Mouse (Mus musculus) MEL (cell line): ENCODE measurements at regions not wholly inside any gene's neighbourhood (a gene's known extent, or its start where the extent isn't known, plus 50 kb on each side); places are given as distances from the start of the nearest gene placed in this dataset.

Experiments used
- DNase-seq: peaks from one replicate; pipeline ENCODE4 v3.0.0; 2011; ENCODE audit warnings: low read depth, low spot score
- H3K27ac ChIP-seq: 2 replicates; pipeline ENCODE4 v1.5.1; 2012; ENCODE audit warnings: low read depth, mild to moderate bottlenecking, control low read depth, low read length, moderate library complexity; ENCODE audit not compliant: control insufficient read depth
- H3K27me3 ChIP-seq, 2 experiments: fragments of 150-350 bp in 1 of 2; sonication (generic) in 1 of 2; 2 replicates each; pipeline ENCODE4 v1.6.1; 2012; ENCODE audit warnings: low read length in 2 of 2, mild to moderate bottlenecking in 2 of 2, improper control_type of control experiment in 1 of 2, moderate library complexity in 1 of 2; ENCODE audit not compliant: insufficient read depth in 2 of 2, control insufficient read depth in 1 of 2
- H3K36me3 ChIP-seq, 2 experiments: 2 replicates each; pipeline ENCODE4 v1.6.1; 2012 to 2014; ENCODE audit warnings: low read length in 2 of 2, improper control_type of control experiment in 1 of 2, inconsistent platforms in 1 of 2, mild to moderate bottlenecking in 1 of 2; ENCODE audit not compliant: insufficient read depth in 2 of 2, control insufficient read depth in 1 of 2
- H3K4me1 ChIP-seq, 2 experiments: fragments of 150-350 bp in 1 of 2; sonication (generic) in 1 of 2; 2 replicates each; pipeline ENCODE4 v1.6.1; 2012; ENCODE audit warnings: low read length in 2 of 2, improper control_type of control experiment in 1 of 2, mild to moderate bottlenecking in 1 of 2; ENCODE audit not compliant: insufficient read depth in 2 of 2, control insufficient read depth in 1 of 2
- H3K4me3 ChIP-seq, 2 experiments: fragments of 150-350 bp in 1 of 2; sonication (generic) in 1 of 2; 2 replicates each; pipeline ENCODE4 v1.5.1; 2012; ENCODE audit warnings: low read depth in 2 of 2, low read length in 2 of 2, mild to moderate bottlenecking in 2 of 2, moderate library complexity in 2 of 2, control low read depth in 1 of 2, improper control_type of control experiment in 1 of 2; ENCODE audit not compliant: control insufficient read depth in 1 of 2, insufficient read depth in 1 of 2
- H3K79me2 ChIP-seq: 2 replicates; pipeline ENCODE4 v1.6.1; 2012; ENCODE audit warnings: mild to moderate bottlenecking, low read length, moderate library complexity; ENCODE audit not compliant: control insufficient read depth, poor library complexity, insufficient read depth
- H3K9ac ChIP-seq: 2 replicates; pipeline ENCODE4 v1.6.1; 2012; ENCODE audit warnings: low read depth, mild to moderate bottlenecking, control low read depth, low read length, moderate library complexity; ENCODE audit not compliant: control insufficient read depth, poor library complexity, severe bottlenecking
- H3K9me3 ChIP-seq: fragments of 150-350 bp; sonication (generic); replicated peaks from 2 replicates; pipeline ENCODE4 v1.6.1; 2012; ENCODE audit warnings: mild to moderate bottlenecking, low read length, improper control_type of control experiment, moderate library complexity; ENCODE audit not compliant: insufficient read depth
- CTCF ChIP-seq, 3 experiments: IDR thresholded peaks in 2 of 3; conservative IDR thresholded peaks in 1 of 3; 2 replicates each; pipeline ENCODE4 v1.5.1; 2011 to 2012; ENCODE audit warnings: low read length in 3 of 3, low read depth in 2 of 3, mild to moderate bottlenecking in 2 of 3, improper control_type of control experiment in 1 of 3, inconsistent platforms in 1 of 3, mixed read lengths in 1 of 3, moderate library complexity in 1 of 3; ENCODE audit not compliant: control insufficient read depth in 1 of 3, insufficient read depth in 1 of 3, poor library complexity in 1 of 3, severe bottlenecking in 1 of 3
- E2F4 ChIP-seq: IDR thresholded peaks from 2 replicates; pipeline ENCODE4 v1.6.1; 2011; ENCODE audit warnings: low read depth, low read length, improper control_type of control experiment, borderline replicate concordance
- ELF1 ChIP-seq: IDR thresholded peaks from 2 replicates; pipeline ENCODE4 v1.6.1; 2014; ENCODE audit warnings: low read depth, mild to moderate bottlenecking, inconsistent platforms, low read length, improper control_type of control experiment, moderate library complexity
- EP300 ChIP-seq, 2 experiments: IDR thresholded peaks; 2 replicates each; pipeline ENCODE4 v1.6.1; 2011; ENCODE audit warnings: improper control_type of control experiment in 2 of 2, low read length in 2 of 2, low read depth in 1 of 2, mild to moderate bottlenecking in 1 of 2
- GATA1 ChIP-seq: IDR thresholded peaks from 2 replicates; pipeline ENCODE4 v1.6.1; 2011; ENCODE audit warnings: low read depth, low read length, improper control_type of control experiment
- HCFC1 ChIP-seq: IDR thresholded peaks from 2 replicates; pipeline ENCODE4 v1.6.1; 2012; ENCODE audit warnings: low read depth, mild to moderate bottlenecking, inconsistent platforms, low read length, improper control_type of control experiment, moderate library complexity
- JUND ChIP-seq: IDR thresholded peaks from 2 replicates; pipeline ENCODE4 v1.6.1; 2011; ENCODE audit warnings: low read depth, mild to moderate bottlenecking, improper control_type of control experiment, low read length
- MAFK ChIP-seq: IDR thresholded peaks from 2 replicates; pipeline ENCODE4 v1.6.1; 2011; ENCODE audit warnings: low read depth, mild to moderate bottlenecking, low read length, improper control_type of control experiment, borderline replicate concordance
- MEF2A ChIP-seq: IDR thresholded peaks from 2 replicates; pipeline ENCODE4 v1.6.1; 2014; ENCODE audit warnings: low read depth, mild to moderate bottlenecking, inconsistent platforms, low read length, improper control_type of control experiment; ENCODE audit not compliant: poor library complexity, insufficient replicate concordance, severe bottlenecking; ENCODE audit errors: extremely low read depth
- MXI1 ChIP-seq: IDR thresholded peaks from 2 replicates; pipeline ENCODE4 v1.6.1; 2011; ENCODE audit warnings: mild to moderate bottlenecking, low read depth, low read length, improper control_type of control experiment
- MYB ChIP-seq: IDR thresholded peaks from 2 replicates; pipeline ENCODE4 v1.6.1; 2011; ENCODE audit warnings: mild to moderate bottlenecking, low read depth, low read length, improper control_type of control experiment
- NRF1 ChIP-seq: IDR thresholded peaks from 2 replicates; pipeline ENCODE4 v1.6.1; 2014; ENCODE audit warnings: low read depth, mild to moderate bottlenecking, inconsistent platforms, low read length, improper control_type of control experiment, moderate library complexity; ENCODE audit not compliant: poor library complexity, insufficient read depth, severe bottlenecking
- POLR2AphosphoS2 ChIP-seq: IDR thresholded peaks from 2 replicates; pipeline ENCODE4 v1.6.1; 2011; ENCODE audit warnings: low read length, improper control_type of control experiment
- SIN3A ChIP-seq: IDR thresholded peaks from 2 replicates; pipeline ENCODE4 v1.6.1; 2012; ENCODE audit warnings: low read length, improper control_type of control experiment, inconsistent platforms
- SMC3 ChIP-seq: IDR thresholded peaks from 2 replicates; pipeline ENCODE4 v1.6.1; 2011; ENCODE audit warnings: low read depth, low read length, improper control_type of control experiment
- TAL1 ChIP-seq: IDR thresholded peaks from 2 replicates; pipeline ENCODE4 v1.6.1; 2012; ENCODE audit warnings: mild to moderate bottlenecking, inconsistent platforms, low read length, moderate library complexity, mixed read lengths
- TBP ChIP-seq: IDR thresholded peaks from 2 replicates; pipeline ENCODE4 v1.8.0; 2011; ENCODE audit warnings: low read depth, low read length, improper control_type of control experiment
- TCF12 ChIP-seq: IDR thresholded peaks from 2 replicates; pipeline ENCODE4 v1.6.1; 2014; ENCODE audit warnings: low read depth, mild to moderate bottlenecking, inconsistent platforms, low read length, improper control_type of control experiment, moderate library complexity
- UBTF ChIP-seq: IDR thresholded peaks from 2 replicates; pipeline ENCODE4 v1.6.1; 2012; ENCODE audit warnings: low read depth, mild to moderate bottlenecking, inconsistent platforms, low read length, improper control_type of control experiment, moderate library complexity, borderline replicate concordance; ENCODE audit not compliant: insufficient read depth
- USF1 ChIP-seq: IDR thresholded peaks from 2 replicates; pipeline ENCODE4 v1.6.1; 2014; ENCODE audit warnings: low read depth, mild to moderate bottlenecking, inconsistent platforms, low read length, improper control_type of control experiment, moderate library complexity
- USF2 ChIP-seq, 2 experiments: IDR thresholded peaks; 2 replicates each; pipeline ENCODE4 v1.6.1; 2011 to 2012; ENCODE audit warnings: improper control_type of control experiment in 2 of 2, low read length in 2 of 2, borderline replicate concordance in 1 of 2, inconsistent platforms in 1 of 2, low read depth in 1 of 2, mild to moderate bottlenecking in 1 of 2; ENCODE audit not compliant: insufficient read depth in 1 of 2
- ZC3H11A ChIP-seq: IDR thresholded peaks from 2 replicates; pipeline ENCODE4 v1.6.1; 2012; ENCODE audit warnings: low read depth, mild to moderate bottlenecking, inconsistent platforms, low read length, improper control_type of control experiment
- ZKSCAN1 ChIP-seq: IDR thresholded peaks from 2 replicates; pipeline ENCODE4 v1.6.1; 2012; ENCODE audit warnings: low read depth, mild to moderate bottlenecking, inconsistent platforms, low read length, improper control_type of control experiment, moderate library complexity
- ZMIZ1 ChIP-seq: IDR thresholded peaks from 2 replicates; pipeline ENCODE4 v1.6.1; 2012; ENCODE audit warnings: low read depth, mild to moderate bottlenecking, inconsistent platforms, low read length, improper control_type of control experiment, moderate library complexity

- H3K9ac ChIP-seq = no peak overlapping the region
- no peaks in the 10 kb centered on the region for H3K9me3 ChIP-seq
- no peaks in the 10 kb centered on the region for H3K4me1 ChIP-seq
- no peaks in the 10 kb centered on the region for H3K79me2 ChIP-seq
- H3K4me3 ChIP-seq = no peak overlapping the region
- no peaks in the 10 kb centered on the region for H3K27me3 ChIP-seq
- no peak overlapping the region for H3K27ac ChIP-seq
- DNase-seq = no peak
- no peaks in the 10 kb centered on the region for H3K36me3 ChIP-seq
- TF ChIP-seq SIN3A = no peak
- TF ChIP-seq TAL1 = no peak
- TF ChIP-seq ZMIZ1 = no peak
- TF ChIP-seq ZKSCAN1 = no peak
- no peak for TF ChIP-seq TCF12
- TF ChIP-seq MEF2A = no peak
- no peak for TF ChIP-seq E2F4
- no peak for TF ChIP-seq EP300 (IDR thresholded peaks at IDR 0.05; ENCODE audit: low read depth in 1 of 2, low read length in 2 of 2)
- no peak for TF ChIP-seq UBTF
- TF ChIP-seq POLR2AphosphoS2 = no peak
- no peak for TF ChIP-seq USF2 (IDR thresholded peaks at IDR 0.05; ENCODE audit: borderline replicate concordance in 1 of 2, insufficient read depth in 1 of 2, low read depth in 1 of 2, low read length in 2 of 2)
- TF ChIP-seq ZC3H11A = no peak
- no peak for TF ChIP-seq TBP
- no peak for TF ChIP-seq NRF1
- TF ChIP-seq USF1 = no peak
- TF ChIP-seq GATA1 = no peak
- TF ChIP-seq SMC3 = no peak
- no peak for TF ChIP-seq ELF1
- TF ChIP-seq JUND = no peak
- TF ChIP-seq, all 39 proteins: peak for 0
These were observed 445.3 kb upstream of the Adamts5 start for GRCm38 (mm10) chr16:86346916-86347315.

- no peaks in the 10 kb centered on the region for H3K9me3 ChIP-seq
- no peaks in the 10 kb centered on the region for H3K36me3 ChIP-seq
- TF ChIP-seq MYB (no peak), MAFK (no peak), CTCF (IDR thresholded peaks at IDR 0.05 in 2 of 3, conservative IDR thresholded peaks at IDR 0.05 in 1 of 3; ENCODE audit: control insufficient read depth in 1 of 3, insufficient read depth in 1 of 3, low read depth in 2 of 3, low read length in 3 of 3, poor library complexity in 1 of 3, severe bottlenecking in 1 of 3) (no peak), MXI1 (no peak), HCFC1 (no peak), ELF1 (no peak), EP300 (IDR thresholded peaks at IDR 0.05; ENCODE audit: low read depth in 1 of 2, low read length in 2 of 2) (no peak), ZMIZ1 (no peak), MEF2A (no peak), USF1 (no peak)
These were observed 438.7 kb upstream of the Adamts5 start for GRCm38 (mm10) chr16:86340311-86340710.

More at GRCm38 (mm10) chr16:86340311-86340710, 438.7 kb upstream of the Adamts5 start:
- Histone ChIP-seq H3K4me1 (no peaks in the 10 kb centered on the region), H3K79me2 (no peaks in the 10 kb centered on the region), H3K27me3 (no peaks in the 10 kb centered on the region), H3K4me3 (no peak overlapping the region), H3K9ac (no peak overlapping the region), H3K27ac (no peak overlapping the region)
- DNase-seq = no peak
